Mouse (Mus musculus): ENCODE measurements around the gene Mrpl43.

DNA sequence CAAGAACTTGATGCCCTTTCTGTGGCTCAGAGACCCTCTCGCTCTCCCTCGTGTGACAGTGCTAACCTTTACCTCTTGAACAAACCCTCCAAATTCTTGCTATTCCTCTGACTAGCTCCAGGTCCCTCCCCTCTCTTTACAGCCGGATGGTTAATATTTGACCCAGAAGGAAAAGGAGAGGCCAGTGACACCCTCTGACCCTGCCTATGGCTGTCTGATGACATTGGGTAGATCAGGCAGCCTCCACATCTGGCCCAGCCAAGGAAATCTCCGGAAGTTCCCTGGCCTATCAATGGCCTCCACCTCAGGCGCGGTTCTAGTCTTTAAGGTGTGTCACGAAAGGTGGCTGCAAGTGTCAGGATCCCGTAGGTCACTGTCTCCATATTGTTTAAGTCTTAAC lies 15.2 kb downstream of the Mrpl43 start:
- TF ChIP-seq BHLHE40 (IDR thresholded peaks at IDR 0.05; ENCODE audit: low read depth, low read length) (no peak), CTCF (conservative IDR thresholded peaks at IDR 0.05 in 1 of 2, IDR thresholded peaks at IDR 0.05 in 1 of 2; ENCODE audit: low read depth in 2 of 2, low read length in 2 of 2) (no peak), NRF1 (IDR thresholded peaks at IDR 0.05; ENCODE audit: low read depth, low read length) (no peak), MAX (IDR thresholded peaks at IDR 0.05; ENCODE audit: low read length) (no peak)

All from CH12.LX (cell line).